Mouse (Mus musculus): ENCODE measurements around the gene Hmcn2. TPM values are rescaled to one million over a fixed set of nuclear protein-coding genes. Genes with fewer than 3 reads are reported as not detected.

Gene Hmcn2
- polyA plus RNA-seq, 1 experiment from 2014 or later: 0.18 TPM

DNA sequence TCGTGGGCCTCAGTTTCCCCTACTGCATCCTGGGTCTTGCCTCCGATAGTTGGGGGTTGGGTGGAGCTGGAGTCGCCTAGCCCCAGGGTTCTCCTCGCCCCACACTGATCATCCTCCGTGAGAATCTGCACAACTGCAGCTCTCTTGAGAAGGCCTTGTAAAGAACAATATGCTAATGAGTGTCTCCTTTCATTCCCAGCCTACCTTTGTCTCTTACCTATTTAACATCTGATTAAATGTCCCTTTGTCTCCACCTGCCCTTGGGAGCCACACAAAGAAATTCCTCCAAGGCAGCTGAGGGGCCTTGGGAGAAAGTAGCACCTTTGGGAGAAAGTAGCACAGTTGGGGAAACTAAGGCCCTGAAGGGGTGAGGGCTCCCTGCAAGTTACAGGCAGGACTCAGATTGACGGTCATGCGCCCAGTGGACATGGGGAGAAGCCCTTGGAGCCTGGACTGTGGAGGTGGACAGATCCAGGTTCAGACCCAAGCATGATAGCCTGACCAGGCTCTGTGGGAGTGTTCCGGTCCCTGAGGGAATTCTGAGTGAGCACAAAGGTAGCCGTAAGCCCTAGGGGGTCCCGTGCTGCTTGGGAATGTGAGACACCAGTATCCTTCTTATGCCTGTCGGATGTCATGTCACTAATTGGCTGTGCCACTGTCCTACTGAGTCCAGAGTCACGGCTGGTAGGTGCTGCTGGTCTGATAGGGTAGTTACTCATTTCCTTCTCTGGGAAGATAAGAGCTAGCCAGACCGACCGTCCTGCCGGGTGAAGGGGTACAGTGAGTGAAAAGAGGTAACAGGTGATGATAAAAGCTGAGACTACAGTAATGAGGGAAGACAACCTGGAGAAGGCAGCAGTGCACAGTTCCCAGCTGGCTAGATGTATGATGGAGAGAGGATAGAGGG is 188.7 kb downstream of the Hmcn2 start:
- Histone ChIP-seq H3K4me1 (ENCODE audit: control insufficient read depth, insufficient read depth, low read length) (peaks cover 17% of the 10 kb centered on the region), H3K27ac (ENCODE audit: low read length) (no peak overlapping the region), H3K4me2 (ENCODE audit: low read length) (no peak overlapping the region), H3K36me3 (ENCODE audit: control insufficient read depth, insufficient read depth, low read length) (no peaks in the 10 kb centered on the region), H3K27me3 (ENCODE audit: control insufficient read depth, insufficient read depth, low read depth, low read length) (peaks cover 19% of the 10 kb centered on the region), H3K4me3 (ENCODE audit: low read depth, low read length) (no peak overlapping the region), H3K9ac (ENCODE audit: low read depth, low read length) (no peak overlapping the region), H3K9me3 (replicated peaks; ENCODE audit: control insufficient read depth, low read length, poor library complexity, severe bottlenecking) (no peaks in the 10 kb centered on the region)
- 49% methylated on average over 15 of the region's 15 CpGs for WGBS
- ATAC-seq: no peak

DNA sequence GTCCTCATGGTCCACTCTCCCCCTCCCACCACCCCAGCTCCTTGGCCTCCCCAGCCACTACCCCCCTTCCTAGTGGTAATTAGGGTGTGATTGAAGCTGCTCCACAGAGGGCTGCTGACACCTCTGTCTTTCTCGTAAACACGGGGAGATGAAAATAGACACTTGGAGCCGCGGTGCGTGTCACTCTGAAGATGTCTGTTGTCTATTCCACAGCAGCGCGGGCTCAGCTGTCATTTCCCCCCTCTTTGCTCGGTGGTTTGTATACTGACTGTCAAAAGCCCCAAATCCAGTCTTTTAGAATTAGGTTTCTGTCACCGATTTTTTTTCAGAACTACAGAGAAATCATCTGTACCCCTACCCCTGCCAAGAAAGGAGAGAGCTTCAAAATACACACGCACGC is 191.3 kb downstream of the Hmcn2 start:
- Histone ChIP-seq H3K9me3 (replicated peaks; ENCODE audit: control insufficient read depth, low read length, poor library complexity, severe bottlenecking) (no peaks in the 10 kb centered on the region), H3K27ac (ENCODE audit: low read length) (no peak overlapping the region), H3K4me3 (ENCODE audit: low read depth, low read length) (no peak overlapping the region), H3K9ac (ENCODE audit: low read depth, low read length) (no peak overlapping the region), H3K36me3 (ENCODE audit: control insufficient read depth, insufficient read depth, low read length) (no peaks in the 10 kb centered on the region), H3K4me2 (ENCODE audit: low read length) (no peak overlapping the region), H3K4me1 (ENCODE audit: control insufficient read depth, insufficient read depth, low read length) (peaks cover 8% of the 10 kb centered on the region), H3K27me3 (ENCODE audit: control insufficient read depth, insufficient read depth, low read depth, low read length) (peaks cover 18% of the 10 kb centered on the region)
- whole genome bisulfite sequencing: 29% methylated on average over 11 of the region's 11 CpGs
- ATAC-seq: peak; percentile 44; the same call in 1 of the 2 replicates

DNA sequence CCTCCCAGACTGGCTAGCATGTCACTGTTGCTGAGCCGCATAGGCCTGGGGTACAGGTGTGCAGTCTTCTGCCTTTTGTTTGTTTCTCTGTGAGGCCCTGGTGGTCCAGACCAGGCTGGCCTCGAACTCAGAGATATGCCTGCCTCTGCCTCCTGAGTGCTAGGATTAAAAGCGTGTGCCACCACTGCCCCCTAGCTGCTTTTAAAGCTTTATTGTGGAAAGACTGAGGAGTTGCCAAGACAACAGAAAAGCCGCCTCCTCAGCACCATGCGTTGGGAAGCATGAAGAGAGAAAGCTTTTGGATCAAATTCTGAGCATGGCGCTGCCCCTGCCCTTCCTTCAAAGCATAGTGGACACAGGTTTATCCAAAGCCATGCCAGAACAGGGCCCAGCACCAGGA is 194.6 kb downstream of the Hmcn2 start:
- H3K27ac ChIP-seq (ENCODE audit: low read length): no peak overlapping the region
- H3K4me2 ChIP-seq (ENCODE audit: low read length): no peak overlapping the region
- peaks cover 8% of the 10 kb centered on the region for H3K4me1 ChIP-seq (ENCODE audit: control insufficient read depth, insufficient read depth, low read length)
- WGBS: 92% methylated on average over 6 of the region's 6 CpGs
- H3K9me3 ChIP-seq (replicated peaks; ENCODE audit: control insufficient read depth, low read length, poor library complexity, severe bottlenecking): no peaks in the 10 kb centered on the region
- no peak for ATAC-seq
- peaks cover 6% of the 10 kb centered on the region for H3K27me3 ChIP-seq (ENCODE audit: control insufficient read depth, insufficient read depth, low read depth, low read length)
- no peaks in the 10 kb centered on the region for H3K36me3 ChIP-seq (ENCODE audit: control insufficient read depth, insufficient read depth, low read length)
- H3K9ac ChIP-seq (ENCODE audit: low read depth, low read length): no peak overlapping the region
- H3K4me3 ChIP-seq (ENCODE audit: low read depth, low read length): no peak overlapping the region

Other genes starting within 250 kb of the Hmcn2 start
- gene Fnbp1, start 172.4 kb upstream of the Hmcn2 start, polyA plus RNA-seq (2015; fragmentation: Nextera tagmentation; extraction: Ambion mirVana): 31.5 and 33.2 TPM in 2 replicates
- gene Gpr107, start 162.1 kb upstream of the Hmcn2 start, polyA plus RNA-seq (2015; fragmentation: Nextera tagmentation; extraction: Ambion mirVana): 34.9 and 43.6 TPM in 2 replicates
- 148 and 164 TPM in 2 replicates for gene Ncs1, start 68.6 kb upstream of the Hmcn2 start, polyA plus RNA-seq (2015; fragmentation: Nextera tagmentation; extraction: Ambion mirVana)
- gene Ass1, start 155.8 kb downstream of the Hmcn2 start, polyA plus RNA-seq (2015; fragmentation: Nextera tagmentation; extraction: Ambion mirVana): 10.3 and 12.0 TPM in 2 replicates